In the genomic region with DNA sequence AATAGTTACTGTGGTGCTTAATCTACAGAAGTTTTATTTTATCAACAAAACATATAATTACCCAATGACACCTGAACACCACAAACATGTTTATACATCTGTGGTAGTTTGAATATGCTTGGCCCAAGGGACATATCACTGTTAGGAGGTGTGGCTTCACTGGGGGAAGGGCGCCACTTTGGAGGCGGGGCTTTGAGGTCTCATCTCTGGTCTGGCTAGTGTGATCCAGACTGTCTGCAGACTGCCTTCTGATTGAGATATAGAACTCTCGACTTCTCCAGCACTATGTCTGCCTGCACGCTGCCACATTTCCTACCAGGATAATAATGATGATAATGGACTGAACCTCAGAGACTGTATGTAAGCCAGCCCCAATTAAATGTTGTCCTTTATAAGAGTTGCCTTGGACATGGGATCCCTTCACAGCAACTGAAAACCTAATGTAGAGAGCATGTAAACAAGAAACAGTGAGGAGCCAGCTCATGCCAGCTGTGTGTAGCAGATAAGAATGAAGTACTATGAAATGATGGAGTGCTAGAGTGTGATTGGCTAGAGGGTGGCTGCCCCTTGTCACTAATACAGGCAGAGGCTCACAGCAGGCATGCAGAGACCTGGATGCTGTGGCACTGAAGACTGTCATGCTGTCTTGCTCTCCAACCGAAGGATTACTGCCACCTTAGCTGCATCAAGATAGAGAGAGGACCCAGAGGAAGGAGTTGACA, we compare ENCODE assay signal across 14 mouse cellular contexts. TPM values are rescaled to one million over a fixed set of nuclear protein-coding genes. Genes with fewer than 3 reads are reported as not detected.
"Had no signal": no experiment of that assay in that cellular context is flagged by ENCODE, and none has a peak within 500 bp of the region (broad histone marks: within the 10 kb centered on the region; RNA-seq: fewer than 3 reads in every experiment).

No protein-coding gene starts in this region.

- H3K4me3 ChIP-seq: left cerebral cortex, adult 2 months; midbrain, embryonic 12.5 days; myocyte; neural tube, embryonic 12.5 days had no signal

- H3K27me3 ChIP-seq: neural tube, embryonic 12.5 days had no signal

- H3K9me3 ChIP-seq: kidney, embryonic 15.5 days; limb, embryonic 10.5 days; megakaryocyte, embryonic 14.5 days; midbrain, embryonic 12.5 days; neural tube, embryonic 12.5 days had no signal

- DNase-seq: lung, adult 2 months; lung, postnatal 36 days; thymus, postnatal 4 days had no signal

- H3K36me3 ChIP-seq: kidney, embryonic 15.5 days; limb, embryonic 10.5 days; midbrain, embryonic 12.5 days; neural tube, embryonic 12.5 days had no signal

- H3K4me1 ChIP-seq: midbrain, embryonic 12.5 days had no signal

- H3K9ac ChIP-seq: kidney, embryonic 15.5 days; midbrain, embryonic 12.5 days; neural tube, embryonic 12.5 days had no signal

- H3K27ac ChIP-seq: kidney, embryonic 15.5 days; left cerebral cortex, adult 2 months; limb, embryonic 10.5 days; midbrain, embryonic 12.5 days; neural tube, embryonic 12.5 days had no signal

- ATAC-seq: intestine, embryonic 16.5 days; lung, postnatal 0 days had no signal

RNA-seq across cellular contexts. Expression of a gene that starts 31.4 kb away (rescaled TPM):
- polyA plus RNA-seq: large intestine, adult 2 months; lung, adult 2 months; spleen, adult 2 months had no signal
